Mouse (Mus musculus) myocyte (in vitro differentiated cells): ENCODE results near the gene Ncoa3.

Experiments
- CEBPB ChIP-seq: IDR thresholded peaks from 2 replicates; pipeline ENCODE4 v1.6.1; 2011; ENCODE audit warnings: mild to moderate bottlenecking, moderate library complexity; ENCODE audit not compliant: poor library complexity, insufficient read depth, severe bottlenecking
- MAX ChIP-seq: IDR thresholded peaks from one replicate; pipeline ENCODE4 v1.6.1; 2011; ENCODE audit warnings: low read depth, mild to moderate bottlenecking, control low read depth
- MYOD1 ChIP-seq, 3 experiments: IDR thresholded peaks; one replicate each; pipeline ENCODE4 v1.6.1; 2011; ENCODE audit warnings: control low read depth in 2 of 3, low read depth in 2 of 3, mild to moderate bottlenecking in 2 of 3, moderate library complexity in 1 of 3; ENCODE audit not compliant: insufficient read length in 2 of 3, control insufficient read depth in 1 of 3
- POLR2A ChIP-seq: IDR thresholded peaks from one replicate; pipeline ENCODE4 v1.6.1; 2011; ENCODE audit warnings: low read depth, mild to moderate bottlenecking, control low read depth, moderate library complexity; ENCODE audit not compliant: insufficient read length
- TCF12 ChIP-seq: IDR thresholded peaks from one replicate; pipeline ENCODE4 v1.6.1; 2011; ENCODE audit warnings: mild to moderate bottlenecking, control low read depth; ENCODE audit not compliant: poor library complexity, insufficient read depth, severe bottlenecking
- USF1 ChIP-seq: IDR thresholded peaks from one replicate; pipeline ENCODE4 v1.6.1; 2011; ENCODE audit warnings: low read depth, mild to moderate bottlenecking, control low read depth, moderate library complexity

DNA sequence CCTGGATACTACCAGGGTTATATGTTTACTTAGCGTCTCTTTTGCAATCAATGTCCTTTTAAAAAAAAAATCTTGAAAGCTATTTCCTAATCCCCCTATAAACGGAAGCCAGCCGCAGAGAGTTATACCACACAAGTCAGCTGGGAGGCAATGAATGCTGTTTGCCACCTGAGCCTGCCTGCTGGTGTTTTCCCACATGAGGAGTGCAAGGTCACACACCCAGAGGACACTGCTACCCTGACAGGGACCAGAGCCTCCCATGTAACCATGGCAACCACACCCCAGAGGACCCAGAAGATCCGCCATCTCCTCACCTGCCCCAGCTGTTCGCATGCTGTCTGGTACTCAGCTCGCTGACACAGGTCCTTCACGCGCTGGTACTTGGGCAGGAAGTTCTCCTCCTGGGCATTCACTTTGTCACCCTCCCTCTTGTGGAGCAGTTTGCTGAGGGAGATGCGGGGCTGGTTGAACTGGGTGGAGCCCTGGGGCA lies 91.2 kb downstream of the Ncoa3 start:
- TF ChIP-seq POLR2A (no peak), MAX (no peak), TCF12 (no peak), MYOD1 (IDR thresholded peaks at IDR 0.05; ENCODE audit: control insufficient read depth in 1 of 3, insufficient read length in 2 of 3, low read depth in 2 of 3) (no peak), USF1 (no peak), CEBPB (no peak)
